Mouse (Mus musculus): ENCODE measurements around the gene Daw1.

GRCm38 (mm10) chr1:83248235-83248746 is 88.7 kb downstream of the Daw1 start:
- TF ChIP-seq CTCF (IDR thresholded peaks at IDR 0.05; ENCODE audit: low read depth, low read length), result no peak
- no peak for TF ChIP-seq GATA1 (IDR thresholded peaks at IDR 0.05; ENCODE audit: borderline replicate concordance, low read length)
- no peak for TF ChIP-seq POLR2AphosphoS5 (IDR thresholded peaks at IDR 0.05; ENCODE audit: insufficient replicate concordance, low read depth, low read length)
- TF ChIP-seq TAL1 (conservative IDR thresholded peaks at IDR 0.05; ENCODE audit: low read depth, low read length), result no peak
